ENCODE assay signal across 8 mouse cellular contexts in the genomic region with DNA sequence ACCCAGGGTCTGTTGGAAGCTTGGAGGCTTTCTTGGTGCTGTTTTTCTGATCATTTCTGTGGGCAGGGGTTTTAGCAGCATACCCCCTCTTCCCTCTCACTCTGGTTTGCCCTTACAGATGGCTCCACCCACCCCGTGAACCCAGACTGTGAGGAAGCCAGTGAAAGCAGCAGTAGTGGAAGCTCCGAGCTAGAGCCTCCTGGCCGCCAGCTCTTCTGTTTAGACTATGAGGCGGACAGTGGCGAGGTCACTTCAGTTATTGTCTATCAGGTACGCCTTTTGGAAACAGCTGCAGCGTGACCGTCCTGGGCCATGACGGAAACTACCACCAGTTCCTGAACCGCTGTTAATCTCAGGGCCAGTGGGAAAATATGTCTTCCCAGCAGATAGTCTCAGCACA. TPM values are rescaled to one million over a fixed set of nuclear protein-coding genes. Genes with fewer than 3 reads are reported as not detected.
DNase-seq lines count a peak whose midpoint lies in the region; ATAC-seq and TF ChIP-seq lines count a peak whose summit lies in the region.

No protein-coding gene starts in this region.

- no peaks in the 10 kb centered on the region for H3K9me3 ChIP-seq in forebrain, embryonic 11.5 days (ENCODE audit: control insufficient read depth, low read length)
- H3K9me3 ChIP-seq in kidney, embryonic 16.5 days (ENCODE audit: low read length), result no peaks in the 10 kb centered on the region
- no peaks in the 10 kb centered on the region for H3K9me3 ChIP-seq in midbrain, postnatal 0 days (ENCODE audit: low read length)

- WGBS in forebrain, embryonic 11.5 days, result 81% methylated on average over 10 of the region's 10 CpGs
- 80% methylated on average over 10 of the region's 10 CpGs for WGBS in kidney, embryonic 16.5 days
- WGBS in midbrain, postnatal 0 days, result 72% methylated on average over 10 of the region's 10 CpGs

- H3K4me3 ChIP-seq in layer of hippocampus, adult 2 months, result peak overlapping the region; percentile 85
- no peak overlapping the region for H3K4me3 ChIP-seq in forebrain, embryonic 11.5 days (ENCODE audit: low read depth, low read length)
- peak overlapping the region; percentile 90; the same call in 1 of the 2 replicates for H3K4me3 ChIP-seq in kidney, embryonic 16.5 days (ENCODE audit: low read length)
- H3K4me3 ChIP-seq in midbrain, postnatal 0 days (ENCODE audit: low read depth, low read length), result peak overlapping the region; percentile 62; the same call in 1 of the 2 replicates

- H3K9ac ChIP-seq in forebrain, embryonic 11.5 days (ENCODE audit: low read length), result no peak overlapping the region
- H3K9ac ChIP-seq in kidney, embryonic 16.5 days (replicated peaks; ENCODE audit: low read length), result peak overlapping the region; percentile 98; the same call in 1 of the 2 replicates
- H3K9ac ChIP-seq in midbrain, postnatal 0 days (replicated peaks; ENCODE audit: low read length, poor library complexity, severe bottlenecking), result no peak overlapping the region

- TF ChIP-seq CTCF in layer of hippocampus, adult 2 months (conservative IDR thresholded peaks at IDR 0.05), result no peak
- no peak for TF ChIP-seq CTCF in midbrain, postnatal 0 days (IDR thresholded peaks at IDR 0.05)

- H3K27ac ChIP-seq in layer of hippocampus, adult 2 months, result peak overlapping the region; percentile 99; the same call in 1 of the 2 replicates
- no peak overlapping the region for H3K27ac ChIP-seq in forebrain, embryonic 11.5 days (ENCODE audit: low read depth, low read length)
- no peak overlapping the region for H3K27ac ChIP-seq in kidney, embryonic 16.5 days (ENCODE audit: low read length)
- H3K27ac ChIP-seq in midbrain, postnatal 0 days (ENCODE audit: low read depth, low read length), result no peak overlapping the region

- H3K27me3 ChIP-seq in forebrain, embryonic 11.5 days (ENCODE audit: control insufficient read depth, insufficient read depth, low read length), result no peaks in the 10 kb centered on the region
- no peaks in the 10 kb centered on the region for H3K27me3 ChIP-seq in kidney, embryonic 16.5 days (ENCODE audit: insufficient read depth, low read length)
- H3K27me3 ChIP-seq in midbrain, postnatal 0 days (ENCODE audit: insufficient read depth, low read length), result no peaks in the 10 kb centered on the region

- intact Hi-C loops in left cerebral cortex, postnatal 25 days (cut with DNase I), result no loop called here
- intact Hi-C loops in gastrocnemius, postnatal 36 days (cut with DNase I), result no loop called here

- H3K4me1 ChIP-seq in forebrain, embryonic 11.5 days (replicated peaks; ENCODE audit: control insufficient read depth, insufficient read depth, low read length), result peaks cover 6% of the 10 kb centered on the region; the same call in 1 of the 2 replicates
- H3K4me1 ChIP-seq in kidney, embryonic 16.5 days (ENCODE audit: insufficient read depth, low read length), result peaks cover 30% of the 10 kb centered on the region
- peaks cover 13% of the 10 kb centered on the region; the same call in 1 of the 2 replicates for H3K4me1 ChIP-seq in midbrain, postnatal 0 days (ENCODE audit: insufficient read depth, low read length)

- DNase-seq in layer of hippocampus, adult 2 months (ENCODE audit: low spot score in 2 of 2), result no peak
- DNase-seq in layer of hippocampus, postnatal 14 days (ENCODE audit: low spot score in 2 of 2), result no peak
- no peak for DNase-seq in forebrain, embryonic 11.5 days (ENCODE audit: low spot score)
- DNase-seq in midbrain, postnatal 0 days (ENCODE audit: low spot score), result no peak
- no peak for DNase-seq in left cerebral cortex, postnatal 25 days (ENCODE audit: low spot score in 2 of 2)
- no peak for DNase-seq in gastrocnemius, postnatal 36 days
- no peak for DNase-seq in retina, embryonic 14.5 days (ENCODE audit: low spot score)

- H3K4me2 ChIP-seq in forebrain, embryonic 11.5 days (ENCODE audit: low read depth, low read length, severe bottlenecking), result peak overlapping the region; percentile 89; the same call in 1 of the 2 replicates
- peak overlapping the region; percentile 77 for H3K4me2 ChIP-seq in kidney, embryonic 16.5 days (replicated peaks; ENCODE audit: low read depth, low read length)
- H3K4me2 ChIP-seq in midbrain, postnatal 0 days (ENCODE audit: low read depth, low read length, poor library complexity, severe bottlenecking), result peak overlapping the region; percentile 85

- H3K36me3 ChIP-seq in forebrain, embryonic 11.5 days (ENCODE audit: control insufficient read depth, insufficient read depth, low read length), result peaks cover 6% of the 10 kb centered on the region; the same call in 1 of the 2 replicates
- H3K36me3 ChIP-seq in kidney, embryonic 16.5 days (ENCODE audit: insufficient read depth, low read length), result peaks cover 26% of the 10 kb centered on the region; the same call in 1 of the 2 replicates
- H3K36me3 ChIP-seq in midbrain, postnatal 0 days (ENCODE audit: insufficient read depth, low read length), result peaks cover 18% of the 10 kb centered on the region

- ATAC-seq in forebrain, embryonic 11.5 days (replicated peaks; ENCODE audit: low FRiP score), result no peak
- ATAC-seq in kidney, embryonic 16.5 days (ENCODE audit: low FRiP score, low TSS enrichment), result no peak
- ATAC-seq in midbrain, postnatal 0 days (ENCODE audit: low FRiP score), result no peak

RNA-seq across cellular contexts. Expression of a gene that starts 1.3 kb away (rescaled TPM):
- total RNA-seq in layer of hippocampus, adult 2 months (2021), result 10 to 100 TPM; 17.4 to 19.0 TPM
- 10 to 100 TPM; 13.8 to 16.0 TPM for total RNA-seq in layer of hippocampus, postnatal 14 days (2021)
- polyA plus RNA-seq in forebrain, embryonic 11.5 days (2014; fragmentation: Nextera tagmentation; extraction: Ambion mirVana), result 21.4 and 21.5 TPM in 2 replicates
- polyA plus RNA-seq in kidney, embryonic 16.5 days (2015; fragmentation: Nextera tagmentation; extraction: Ambion mirVana), result 28.3 and 31.0 TPM in 2 replicates
- total RNA-seq in midbrain, postnatal 0 days (2014; rRNA removed), result 9.5 and 10.0 TPM in 2 replicates
- polyA plus RNA-seq in midbrain, postnatal 0 days (2015; fragmentation: Nextera tagmentation; extraction: Ambion mirVana), result 13.3 and 14.7 TPM in 2 replicates
- 10 to 100 TPM; 15.1 to 16.9 TPM for total RNA-seq in left cerebral cortex, postnatal 25 days (2021)
- total RNA-seq in gastrocnemius, postnatal 36 days (2021), result 1 to 10 TPM; 9.0 to 9.5 TPM

RNA-seq across cellular contexts. Expression of a gene that starts 3.4 kb away (rescaled TPM):
- 10 to 100 TPM; 31.0 to 32.5 TPM for total RNA-seq in layer of hippocampus, adult 2 months (2021)
- total RNA-seq in layer of hippocampus, postnatal 14 days (2021), result 10 to 100 TPM; 29.7 to 32.9 TPM
- 109 and 113 TPM in 2 replicates for polyA plus RNA-seq in forebrain, embryonic 11.5 days (2014; fragmentation: Nextera tagmentation; extraction: Ambion mirVana)
- 43.5 and 47.5 TPM in 2 replicates for polyA plus RNA-seq in kidney, embryonic 16.5 days (2015; fragmentation: Nextera tagmentation; extraction: Ambion mirVana)
- 43.7 and 45.3 TPM in 2 replicates for total RNA-seq in midbrain, postnatal 0 days (2014; rRNA removed)
- 34.5 and 35.5 TPM in 2 replicates for polyA plus RNA-seq in midbrain, postnatal 0 days (2015; fragmentation: Nextera tagmentation; extraction: Ambion mirVana)
- 10 to 100 TPM; 32.3 to 34.8 TPM for total RNA-seq in left cerebral cortex, postnatal 25 days (2021)
- 10 to 100 TPM; 18.1 to 18.2 TPM for total RNA-seq in gastrocnemius, postnatal 36 days (2021)

RNA-seq across cellular contexts. Expression of a gene that starts 6.8 kb away (rescaled TPM):
- total RNA-seq in layer of hippocampus, adult 2 months (2021), result 10 to 100 TPM in 1 of 2 experiments, 1 to 10 TPM in 1; 9.6 to 11.3 TPM
- total RNA-seq in layer of hippocampus, postnatal 14 days (2021), result 10 to 100 TPM; 12.6 to 13.7 TPM
- polyA plus RNA-seq in forebrain, embryonic 11.5 days (2014; fragmentation: Nextera tagmentation; extraction: Ambion mirVana), result 4.2 and 4.6 TPM in 2 replicates
- 40.8 and 43.9 TPM in 2 replicates for polyA plus RNA-seq in kidney, embryonic 16.5 days (2015; fragmentation: Nextera tagmentation; extraction: Ambion mirVana)
- 23.1 and 28.5 TPM in 2 replicates for total RNA-seq in midbrain, postnatal 0 days (2014; rRNA removed)
- polyA plus RNA-seq in midbrain, postnatal 0 days (2015; fragmentation: Nextera tagmentation; extraction: Ambion mirVana), result 12.9 and 14.9 TPM in 2 replicates
- 1 to 10 TPM; 7.9 to 8.7 TPM for total RNA-seq in left cerebral cortex, postnatal 25 days (2021)
- 10 to 100 TPM; 16.9 to 18.8 TPM for total RNA-seq in gastrocnemius, postnatal 36 days (2021)

RNA-seq across cellular contexts. Expression of a gene that starts 18.3 kb away (rescaled TPM):
- 10 to 100 TPM; 74.7 to 86.1 TPM for total RNA-seq in layer of hippocampus, adult 2 months (2021)
- 10 to 100 TPM; 78.0 to 85.6 TPM for total RNA-seq in layer of hippocampus, postnatal 14 days (2021)
- 102 and 106 TPM in 2 replicates for polyA plus RNA-seq in forebrain, embryonic 11.5 days (2014; fragmentation: Nextera tagmentation; extraction: Ambion mirVana)
- polyA plus RNA-seq in kidney, embryonic 16.5 days (2015; fragmentation: Nextera tagmentation; extraction: Ambion mirVana), result 153 and 164 TPM in 2 replicates
- total RNA-seq in midbrain, postnatal 0 days (2014; rRNA removed), result 64.5 and 87.3 TPM in 2 replicates
- 120 and 131 TPM in 2 replicates for polyA plus RNA-seq in midbrain, postnatal 0 days (2015; fragmentation: Nextera tagmentation; extraction: Ambion mirVana)
- total RNA-seq in left cerebral cortex, postnatal 25 days (2021), result 10 to 100 TPM; 69.9 to 71.1 TPM
- 10 to 100 TPM; 23.7 to 24.2 TPM for total RNA-seq in gastrocnemius, postnatal 36 days (2021)

RNA-seq across cellular contexts. Expression of a gene that starts 31.9 kb away (rescaled TPM):
- total RNA-seq in layer of hippocampus, adult 2 months (2021), result 1 to 10 TPM; 3.9 to 4.6 TPM
- 1 to 10 TPM; 3.7 to 4.2 TPM for total RNA-seq in layer of hippocampus, postnatal 14 days (2021)
- 8.1 and 11.9 TPM in 2 replicates for polyA plus RNA-seq in forebrain, embryonic 11.5 days (2014; fragmentation: Nextera tagmentation; extraction: Ambion mirVana)
- polyA plus RNA-seq in kidney, embryonic 16.5 days (2015; fragmentation: Nextera tagmentation; extraction: Ambion mirVana), result 35.7 and 42.5 TPM in 2 replicates
- total RNA-seq in midbrain, postnatal 0 days (2014; rRNA removed), result 6.5 and 19.3 TPM in 2 replicates
- polyA plus RNA-seq in midbrain, postnatal 0 days (2015; fragmentation: Nextera tagmentation; extraction: Ambion mirVana), result 14.4 and 14.5 TPM in 2 replicates
- 1 to 10 TPM; 4.0 to 4.6 TPM for total RNA-seq in left cerebral cortex, postnatal 25 days (2021)
- 100 to 1,000 TPM in 1 of 2 experiments, 10 to 100 TPM in 1; 83.0 to 107 TPM for total RNA-seq in gastrocnemius, postnatal 36 days (2021)
